Mouse (Mus musculus) hindbrain, embryonic 15.5 days (tissue): ENCODE results near the gene Ncoa3. TPM values are rescaled to one million over a fixed set of nuclear protein-coding genes. Genes with fewer than 3 reads are reported as not detected.

ENCODE experiments used
- ATAC-seq: fragments of 200-750 bp; cut with Nextera tagmentation; 2 replicates; pipeline ENCODE4 v1.8.0; 2017; ENCODE audit warnings: low read depth, moderate number of reproducible peaks, moderate TSS enrichment; ENCODE audit not compliant: low FRiP score
- H3K27ac ChIP-seq: fragments of 300-500 bp; sonication (generic); replicated peaks from 2 replicates; pipeline ENCODE4 v1.5.1; 2015; ENCODE audit warnings: mild to moderate bottlenecking, inconsistent platforms
- H3K27me3 ChIP-seq: fragments of 300-500 bp; sonication (generic); 2 replicates; pipeline ENCODE4 v1.6.1; 2015; ENCODE audit warnings: control low read depth, inconsistent platforms
- H3K36me3 ChIP-seq: fragments of 300-500 bp; sonication (generic); 2 replicates; pipeline ENCODE4 v1.6.1; 2015; ENCODE audit warnings: control low read depth, inconsistent platforms
- H3K4me1 ChIP-seq: fragments of 300-500 bp; sonication (generic); replicated peaks from 2 replicates; pipeline ENCODE4 v1.6.1; 2015; ENCODE audit warnings: control low read depth, inconsistent platforms
- H3K4me2 ChIP-seq: fragments of 300-500 bp; sonication (generic); 2 replicates; pipeline ENCODE4 v1.6.1; 2015; ENCODE audit warnings: moderate library complexity, mild to moderate bottlenecking, inconsistent platforms
- H3K4me3 ChIP-seq: fragments of 300-500 bp; sonication (generic); 2 replicates; pipeline ENCODE4 v1.5.1; 2015; ENCODE audit warnings: mild to moderate bottlenecking, inconsistent platforms
- H3K9ac ChIP-seq: fragments of 300-500 bp; sonication (generic); 2 replicates; pipeline ENCODE4 v1.6.1; 2015; ENCODE audit warnings: inconsistent platforms
- H3K9me3 ChIP-seq: fragments of 300-500 bp; sonication (generic); 2 replicates; pipeline ENCODE4 v1.6.1; 2016; ENCODE audit warnings: control low read depth, inconsistent platforms
- WGBS: fragments of 180-500 bp; shearing (Covaris S2); methylation state at CpG from one replicate; pipeline ENCODE4 v1.1.7; 2015; 5-methylcytosine and 5-hydroxymethylcytosine counted together
- polyA plus RNA-seq: library from polyadenylated mRNA; unstranded; fragments of >200 nt; fragmentation: Nextera tagmentation; extraction: Ambion mirVana; gene quantifications from 2 replicates; pipeline ENCODE4 v1.2.1, GENCODE M21; 2015

Gene Ncoa3
- polyA plus RNA-seq, 1 experiment from 2014 or later, result 14.0 TPM

DNA sequence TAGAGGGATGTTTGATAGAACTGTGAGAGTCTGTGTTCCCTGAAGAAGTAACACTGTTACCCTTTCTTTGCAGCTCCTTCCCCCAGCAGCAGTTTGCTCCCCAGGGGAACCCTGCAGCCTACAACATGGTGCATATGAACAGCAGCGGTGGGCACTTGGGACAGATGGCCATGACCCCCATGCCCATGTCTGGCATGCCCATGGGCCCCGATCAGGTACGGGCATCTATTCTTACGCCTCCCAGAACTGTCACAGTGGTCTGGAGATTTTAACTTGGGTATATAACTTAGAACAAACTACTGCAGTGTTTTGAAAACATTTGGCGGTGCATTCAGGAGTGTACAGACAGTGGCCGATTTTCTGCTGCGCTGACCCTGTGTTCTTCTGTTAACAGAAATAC is 77.3 kb downstream of the Ncoa3 start:
- H3K36me3 ChIP-seq, result peaks cover 47% of the 10 kb centered on the region
- no peaks in the 10 kb centered on the region for H3K4me1 ChIP-seq
- H3K27me3 ChIP-seq, result no peaks in the 10 kb centered on the region
- no peaks in the 10 kb centered on the region for H3K9me3 ChIP-seq
- 91% methylated on average over 7 of the region's 7 CpGs for WGBS
- H3K27ac ChIP-seq, result no peak overlapping the region
- H3K9ac ChIP-seq, result no peak overlapping the region
- H3K4me2 ChIP-seq, result no peak overlapping the region
- ATAC-seq, result no peak
- no peak overlapping the region for H3K4me3 ChIP-seq

DNA sequence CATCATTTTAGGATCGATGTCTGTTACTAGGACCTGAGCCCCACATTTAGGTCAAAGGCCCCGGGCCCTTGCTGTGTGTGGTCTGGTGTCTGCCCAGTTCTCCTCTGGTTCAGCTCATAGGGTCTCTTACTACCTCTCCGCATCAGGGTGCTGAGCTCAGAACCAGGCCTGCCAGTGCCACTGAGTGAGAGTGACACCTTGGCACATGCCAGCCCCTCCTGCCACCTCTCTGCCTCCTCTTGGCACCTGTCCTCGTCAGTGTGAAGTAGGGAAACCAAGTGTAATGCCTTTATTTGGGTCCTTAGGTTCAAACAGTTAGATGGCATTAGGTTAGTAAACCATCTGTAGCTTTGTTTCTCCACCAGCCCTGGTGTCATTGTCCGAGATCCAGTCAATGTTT is 79.0 kb downstream of the Ncoa3 start:
- H3K9ac ChIP-seq, result no peak overlapping the region
- no peaks in the 10 kb centered on the region for H3K27me3 ChIP-seq
- no peaks in the 10 kb centered on the region for H3K4me1 ChIP-seq
- WGBS, result 86% methylated on average over 5 of the region's 5 CpGs
- H3K36me3 ChIP-seq, result peaks cover 39% of the 10 kb centered on the region
- no peak for ATAC-seq
- no peaks in the 10 kb centered on the region for H3K9me3 ChIP-seq
- no peak overlapping the region for H3K4me2 ChIP-seq
- H3K27ac ChIP-seq, result no peak overlapping the region
- no peak overlapping the region for H3K4me3 ChIP-seq

DNA sequence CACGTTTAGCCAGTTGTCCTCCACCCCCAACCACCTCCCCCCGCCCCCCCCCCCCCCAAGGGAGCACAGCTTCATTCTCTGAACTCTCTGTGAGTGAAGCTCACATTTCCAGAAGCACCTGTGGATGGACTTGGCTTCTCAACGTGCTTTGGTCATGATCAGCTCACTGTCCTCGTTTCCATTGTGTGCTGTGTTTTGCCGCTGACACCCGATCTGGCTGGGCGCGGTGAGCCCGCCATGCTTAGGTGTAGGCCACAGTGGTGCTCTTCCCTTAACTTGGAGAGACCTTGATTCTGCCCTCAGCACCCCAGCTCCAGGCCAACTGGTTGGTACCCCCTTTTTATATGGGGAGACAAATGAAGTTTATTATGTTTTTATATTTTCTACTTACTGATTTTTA is 79.5 kb downstream of the Ncoa3 start:
- H3K9ac ChIP-seq, result no peak overlapping the region
- H3K27me3 ChIP-seq, result no peaks in the 10 kb centered on the region
- H3K4me2 ChIP-seq, result no peak overlapping the region
- no peaks in the 10 kb centered on the region for H3K9me3 ChIP-seq
- H3K4me3 ChIP-seq, result no peak overlapping the region
- no peaks in the 10 kb centered on the region for H3K4me1 ChIP-seq
- no peak for ATAC-seq
- peaks cover 39% of the 10 kb centered on the region for H3K36me3 ChIP-seq
- H3K27ac ChIP-seq, result no peak overlapping the region
- 88% methylated on average over 9 of the region's 9 CpGs for WGBS

DNA sequence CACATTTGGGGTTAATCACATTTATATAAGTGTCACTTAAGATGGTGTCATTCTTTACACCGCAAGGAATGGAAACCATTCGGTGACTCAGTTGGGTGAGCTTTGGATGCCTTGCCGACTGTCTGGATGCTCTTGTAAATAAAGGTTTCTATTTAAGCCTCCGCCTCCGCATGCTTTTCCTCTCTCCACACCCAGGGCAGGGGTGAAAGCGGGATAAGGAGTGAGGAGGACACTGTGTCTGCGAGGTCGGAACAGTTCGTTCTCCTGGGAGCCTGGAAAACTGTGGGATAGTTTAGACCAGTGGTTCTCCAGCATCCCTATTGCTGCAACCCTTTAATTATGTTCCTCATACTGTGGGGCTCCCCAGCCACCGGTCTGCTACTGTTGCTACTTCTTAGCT is 80.6 kb downstream of the Ncoa3 start:
- Histone ChIP-seq H3K4me3 (no peak overlapping the region), H3K9me3 (no peaks in the 10 kb centered on the region), H3K4me1 (no peaks in the 10 kb centered on the region), H3K27me3 (no peaks in the 10 kb centered on the region), H3K4me2 (no peak overlapping the region), H3K36me3 (peaks cover 32% of the 10 kb centered on the region), H3K9ac (no peak overlapping the region), H3K27ac (no peak overlapping the region)
- WGBS, result 87% methylated on average over 10 of the region's 10 CpGs
- no peak for ATAC-seq

DNA sequence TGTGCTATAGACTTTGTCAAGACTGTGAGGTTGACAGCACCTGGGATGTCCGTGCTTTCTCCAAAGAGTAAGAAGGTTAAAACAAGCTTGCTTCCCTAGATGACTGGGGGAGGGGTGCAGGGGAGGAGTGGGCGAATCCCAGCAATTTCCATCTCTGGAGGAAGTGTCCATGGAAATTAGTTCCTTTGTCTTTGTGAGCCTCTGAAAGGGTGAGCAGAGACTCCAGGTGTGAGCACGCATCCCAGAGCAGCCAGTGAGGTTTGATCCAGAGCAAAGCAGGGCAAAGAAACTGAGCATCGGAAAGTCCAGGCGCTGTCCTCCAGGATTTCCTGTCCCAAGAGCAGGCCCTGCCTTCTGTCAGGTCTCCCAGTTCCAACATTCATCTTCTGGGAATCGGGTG is 81.9 kb downstream of the Ncoa3 start:
- Histone ChIP-seq H3K4me2 (no peak overlapping the region), H3K9me3 (no peaks in the 10 kb centered on the region), H3K4me3 (no peak overlapping the region), H3K27ac (no peak overlapping the region), H3K4me1 (no peaks in the 10 kb centered on the region), H3K27me3 (no peaks in the 10 kb centered on the region), H3K36me3 (peaks cover 27% of the 10 kb centered on the region), H3K9ac (no peak overlapping the region)
- 57% methylated on average over 6 of the region's 6 CpGs for WGBS
- no peak for ATAC-seq

DNA sequence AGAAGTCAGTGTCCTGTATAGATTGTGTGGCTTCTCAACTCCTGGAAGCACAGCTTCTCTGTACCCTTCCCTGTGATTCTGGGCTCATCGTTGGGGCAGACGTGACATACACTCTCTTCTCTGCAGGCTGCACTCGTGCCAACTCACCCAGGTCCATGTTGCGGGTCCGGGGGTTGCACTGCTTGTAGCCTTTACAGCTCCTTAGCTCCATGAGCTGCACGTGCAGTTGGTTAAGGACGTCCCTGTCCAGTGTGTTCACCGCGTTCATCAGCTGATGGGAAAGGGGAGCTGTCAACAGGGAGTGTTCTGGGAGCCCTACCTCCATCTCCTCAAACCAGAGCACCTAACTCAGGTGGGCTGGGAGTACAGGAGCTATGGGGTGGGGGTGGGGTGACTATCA is 84.9 kb downstream of the Ncoa3 start:
- ATAC-seq, result no peak
- Histone ChIP-seq H3K4me2 (no peak overlapping the region), H3K4me1 (no peaks in the 10 kb centered on the region), H3K27me3 (no peaks in the 10 kb centered on the region), H3K36me3 (peaks cover 15% of the 10 kb centered on the region; the same call in 1 of the 2 replicates), H3K9me3 (no peaks in the 10 kb centered on the region), H3K27ac (no peak overlapping the region), H3K9ac (no peak overlapping the region), H3K4me3 (no peak overlapping the region)
- 86% methylated on average over 9 of the region's 9 CpGs for WGBS

DNA sequence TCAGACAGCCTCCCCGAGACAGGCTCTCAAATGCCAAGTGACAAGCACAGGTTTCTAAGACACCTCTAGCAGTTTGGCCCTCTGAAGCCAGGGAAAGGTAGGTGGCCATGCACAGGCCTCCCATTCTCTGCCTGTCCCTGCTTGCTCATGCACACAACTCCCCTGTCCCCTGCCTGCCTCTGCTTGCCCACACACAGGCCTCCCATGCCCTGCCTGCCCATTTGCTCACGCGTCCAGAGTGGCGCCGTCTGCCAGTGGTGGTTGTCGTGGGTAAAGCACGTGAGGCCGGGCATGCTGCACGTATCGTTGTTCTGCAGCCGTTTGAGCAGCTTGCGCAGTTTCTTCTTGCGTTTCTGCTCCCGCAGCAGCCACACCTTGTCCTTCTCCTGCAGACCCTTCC is 86.8 kb downstream of the Ncoa3 start:
- no peak overlapping the region for H3K4me3 ChIP-seq
- no peak overlapping the region for H3K27ac ChIP-seq
- 95% methylated on average over 14 of the region's 14 CpGs for WGBS
- 0 out of 2 replicates have a peak, but pooled peaks cover 5% of the 10 kb centered on the region for H3K36me3 ChIP-seq
- H3K4me2 ChIP-seq, result no peak overlapping the region
- no peaks in the 10 kb centered on the region for H3K9me3 ChIP-seq
- no peak overlapping the region for H3K9ac ChIP-seq
- H3K4me1 ChIP-seq, result 0 out of 2 replicates have a peak, but pooled peaks cover 5% of the 10 kb centered on the region
- H3K27me3 ChIP-seq, result no peaks in the 10 kb centered on the region
- no peak for ATAC-seq

DNA sequence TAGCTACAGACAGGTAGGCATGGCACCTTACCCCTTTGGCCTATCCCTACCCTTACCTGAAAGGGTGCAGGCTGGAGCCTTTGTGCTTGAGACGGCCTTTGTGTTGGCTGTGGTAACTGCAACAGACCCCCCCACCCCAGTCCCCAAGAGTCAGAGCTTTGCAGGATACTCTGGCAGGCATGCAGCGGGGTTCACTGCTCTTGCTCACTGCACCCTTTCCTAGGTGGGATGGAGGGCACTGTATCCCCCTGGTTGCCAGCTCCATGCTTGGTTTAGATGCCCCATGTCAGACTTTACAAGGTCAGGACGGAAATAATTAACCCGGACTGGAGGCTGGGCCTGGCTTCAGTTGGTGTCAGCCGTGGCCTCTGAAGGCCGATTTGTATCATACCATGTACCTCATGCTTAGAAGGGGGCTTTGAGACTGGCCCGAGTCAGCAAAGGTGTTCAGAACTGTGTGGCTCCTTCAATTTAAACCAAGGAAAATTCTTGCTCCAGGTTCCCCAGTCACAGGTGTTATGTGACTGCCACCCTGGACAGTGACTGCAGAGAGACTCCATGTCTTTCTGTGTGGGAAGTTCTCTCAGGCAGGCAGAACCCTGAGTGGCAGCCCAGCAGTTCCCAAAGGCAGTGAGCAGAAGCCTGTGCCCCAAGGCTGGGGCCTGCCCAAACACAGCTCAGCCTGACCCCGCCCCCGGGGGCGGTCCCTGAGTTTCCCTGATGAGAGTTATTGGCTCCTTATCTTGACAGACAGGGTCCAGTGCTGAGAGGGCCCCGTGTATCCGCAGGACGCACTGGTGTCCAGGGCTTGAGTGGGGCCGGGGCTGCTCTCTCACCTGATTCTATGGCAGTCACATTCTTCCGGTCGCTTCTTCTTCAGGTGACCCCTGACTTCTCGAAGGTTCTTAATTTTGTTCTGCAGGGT is 87.8 kb downstream of the Ncoa3 start:
- no peak overlapping the region for H3K9ac ChIP-seq
- no peaks in the 10 kb centered on the region for H3K27me3 ChIP-seq
- no peak overlapping the region for H3K27ac ChIP-seq
- 57% methylated on average over 17 of the region's 17 CpGs for WGBS
- H3K9me3 ChIP-seq, result no peaks in the 10 kb centered on the region
- 0 out of 2 replicates have a peak, but pooled peaks cover 5% of the 10 kb centered on the region for H3K4me1 ChIP-seq
- 0 out of 2 replicates have a peak, but pooled peaks cover 5% of the 10 kb centered on the region for H3K36me3 ChIP-seq
- H3K4me2 ChIP-seq, result no peak overlapping the region
- ATAC-seq, result no peak
- no peak overlapping the region for H3K4me3 ChIP-seq

DNA sequence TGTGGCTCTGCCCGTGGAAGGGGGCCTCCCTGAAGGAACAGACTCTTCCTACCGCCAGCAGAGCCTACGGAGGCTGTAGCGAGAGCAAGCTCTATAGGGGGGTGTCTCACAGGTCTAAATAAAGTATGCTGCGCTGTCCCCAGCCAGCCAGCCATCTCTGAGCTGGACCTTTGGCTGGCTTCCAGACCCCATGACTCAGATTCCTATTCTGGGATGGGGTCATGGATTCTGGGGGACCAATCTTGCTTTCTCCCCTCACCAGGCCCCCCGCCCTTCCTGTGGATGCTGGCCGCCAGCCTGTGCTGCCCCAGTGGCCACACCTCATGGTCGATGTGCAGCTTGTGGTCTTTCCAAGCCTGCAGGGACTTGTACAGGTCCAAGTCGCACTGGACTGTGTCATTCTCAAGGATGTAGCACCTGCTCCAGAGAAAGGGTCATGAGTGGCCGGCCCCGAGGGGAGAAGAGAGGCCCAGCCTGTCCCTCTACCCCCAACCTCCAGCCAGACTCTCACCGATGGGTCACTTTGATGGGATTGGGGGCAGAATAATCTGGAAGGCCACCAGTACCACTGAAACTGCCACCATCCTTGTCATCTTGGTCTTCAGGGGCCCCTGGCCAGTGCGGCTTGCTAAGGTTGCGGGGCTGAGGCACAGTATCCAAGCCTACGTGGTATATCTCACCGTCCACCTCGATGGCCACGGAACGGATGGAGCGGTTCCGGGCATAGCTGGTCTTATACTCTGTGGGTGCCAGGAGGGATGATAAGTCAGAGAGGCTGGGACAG is 88.7 kb downstream of the Ncoa3 start:
- WGBS, result 88% methylated on average over 21 of the region's 21 CpGs
- Histone ChIP-seq H3K27ac (no peak overlapping the region), H3K27me3 (no peaks in the 10 kb centered on the region), H3K4me3 (no peak overlapping the region), H3K36me3 (0 out of 2 replicates have a peak, but pooled peaks cover 5% of the 10 kb centered on the region), H3K9ac (no peak overlapping the region), H3K4me1 (0 out of 2 replicates have a peak, but pooled peaks cover 5% of the 10 kb centered on the region), H3K4me2 (no peak overlapping the region), H3K9me3 (no peaks in the 10 kb centered on the region)
- ATAC-seq, result no peak

DNA sequence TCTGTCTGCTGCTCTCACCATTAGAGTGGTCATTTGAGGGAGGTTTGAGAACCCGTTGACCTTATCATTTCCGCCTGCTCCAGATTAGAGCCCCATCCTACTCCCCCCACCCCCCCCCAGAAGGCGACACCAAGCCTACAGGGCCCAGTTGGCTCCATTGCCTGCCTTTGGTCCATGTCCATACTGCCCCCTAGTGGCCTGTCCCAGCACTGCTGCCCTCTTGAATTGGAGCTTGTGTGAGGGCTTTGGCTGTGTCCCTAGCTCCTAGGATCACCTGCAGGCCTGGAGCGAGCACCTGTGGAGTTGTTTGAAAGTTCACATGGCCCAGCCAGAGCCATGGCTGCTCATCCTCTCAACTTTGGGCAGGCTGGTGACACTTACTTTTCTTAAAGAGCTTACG is 89.8 kb downstream of the Ncoa3 start:
- no peak overlapping the region for H3K9ac ChIP-seq
- WGBS, result 65% methylated on average over 5 of the region's 5 CpGs
- H3K36me3 ChIP-seq, result 0 out of 2 replicates have a peak, but pooled peaks cover 5% of the 10 kb centered on the region
- no peaks in the 10 kb centered on the region for H3K9me3 ChIP-seq
- no peaks in the 10 kb centered on the region for H3K27me3 ChIP-seq
- H3K4me2 ChIP-seq, result no peak overlapping the region
- no peak overlapping the region for H3K27ac ChIP-seq
- ATAC-seq, result no peak
- 0 out of 2 replicates have a peak, but pooled peaks cover 5% of the 10 kb centered on the region for H3K4me1 ChIP-seq
- H3K4me3 ChIP-seq, result no peak overlapping the region

DNA sequence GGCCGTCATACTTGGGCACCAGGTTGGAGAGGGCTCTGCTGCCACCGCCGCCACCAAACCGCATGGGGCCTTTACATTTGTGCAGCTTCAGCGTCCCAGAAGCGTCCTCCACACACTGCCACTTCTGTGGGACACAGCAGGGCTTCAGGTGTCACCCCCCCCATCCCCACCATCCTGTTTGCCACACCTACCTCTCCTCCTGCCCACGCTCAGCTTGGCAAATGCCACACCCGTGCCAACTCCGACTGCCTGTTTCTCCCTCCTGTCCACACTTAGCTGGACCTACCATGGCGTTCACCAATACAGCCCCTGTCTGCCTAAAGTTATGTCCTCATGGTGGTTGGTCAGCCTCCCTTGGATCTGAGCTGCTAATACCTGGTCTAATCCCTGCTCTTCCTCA is 90.2 kb downstream of the Ncoa3 start:
- Histone ChIP-seq H3K36me3 (0 out of 2 replicates have a peak, but pooled peaks cover 5% of the 10 kb centered on the region), H3K4me2 (no peak overlapping the region), H3K9me3 (no peaks in the 10 kb centered on the region), H3K27me3 (no peaks in the 10 kb centered on the region), H3K4me1 (0 out of 2 replicates have a peak, but pooled peaks cover 5% of the 10 kb centered on the region), H3K27ac (no peak overlapping the region), H3K9ac (no peak overlapping the region), H3K4me3 (no peak overlapping the region)
- 77% methylated on average over 10 of the region's 10 CpGs for WGBS
- ATAC-seq, result no peak

DNA sequence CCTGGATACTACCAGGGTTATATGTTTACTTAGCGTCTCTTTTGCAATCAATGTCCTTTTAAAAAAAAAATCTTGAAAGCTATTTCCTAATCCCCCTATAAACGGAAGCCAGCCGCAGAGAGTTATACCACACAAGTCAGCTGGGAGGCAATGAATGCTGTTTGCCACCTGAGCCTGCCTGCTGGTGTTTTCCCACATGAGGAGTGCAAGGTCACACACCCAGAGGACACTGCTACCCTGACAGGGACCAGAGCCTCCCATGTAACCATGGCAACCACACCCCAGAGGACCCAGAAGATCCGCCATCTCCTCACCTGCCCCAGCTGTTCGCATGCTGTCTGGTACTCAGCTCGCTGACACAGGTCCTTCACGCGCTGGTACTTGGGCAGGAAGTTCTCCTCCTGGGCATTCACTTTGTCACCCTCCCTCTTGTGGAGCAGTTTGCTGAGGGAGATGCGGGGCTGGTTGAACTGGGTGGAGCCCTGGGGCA is 91.2 kb downstream of the Ncoa3 start:
- no peak overlapping the region for H3K4me2 ChIP-seq
- WGBS, result 57% methylated on average over 9 of the region's 9 CpGs
- H3K4me1 ChIP-seq, result 0 out of 2 replicates have a peak, but pooled peaks cover 5% of the 10 kb centered on the region
- no peak overlapping the region for H3K4me3 ChIP-seq
- H3K27ac ChIP-seq, result no peak overlapping the region
- no peak overlapping the region for H3K9ac ChIP-seq
- no peaks in the 10 kb centered on the region for H3K27me3 ChIP-seq
- 0 out of 2 replicates have a peak, but pooled peaks cover under 1% of the 10 kb centered on the region for H3K36me3 ChIP-seq
- ATAC-seq, result no peak
- no peaks in the 10 kb centered on the region for H3K9me3 ChIP-seq
